Mouse (Mus musculus): Measurements from ENCODE around the gene Minos1. TPM values are rescaled to one million over a fixed set of nuclear protein-coding genes. Genes with fewer than 3 reads are reported as not detected.

Minos1 gene
- polyA plus RNA-seq, 1 experiment from 2014 or later = 252 TPM

DNA sequence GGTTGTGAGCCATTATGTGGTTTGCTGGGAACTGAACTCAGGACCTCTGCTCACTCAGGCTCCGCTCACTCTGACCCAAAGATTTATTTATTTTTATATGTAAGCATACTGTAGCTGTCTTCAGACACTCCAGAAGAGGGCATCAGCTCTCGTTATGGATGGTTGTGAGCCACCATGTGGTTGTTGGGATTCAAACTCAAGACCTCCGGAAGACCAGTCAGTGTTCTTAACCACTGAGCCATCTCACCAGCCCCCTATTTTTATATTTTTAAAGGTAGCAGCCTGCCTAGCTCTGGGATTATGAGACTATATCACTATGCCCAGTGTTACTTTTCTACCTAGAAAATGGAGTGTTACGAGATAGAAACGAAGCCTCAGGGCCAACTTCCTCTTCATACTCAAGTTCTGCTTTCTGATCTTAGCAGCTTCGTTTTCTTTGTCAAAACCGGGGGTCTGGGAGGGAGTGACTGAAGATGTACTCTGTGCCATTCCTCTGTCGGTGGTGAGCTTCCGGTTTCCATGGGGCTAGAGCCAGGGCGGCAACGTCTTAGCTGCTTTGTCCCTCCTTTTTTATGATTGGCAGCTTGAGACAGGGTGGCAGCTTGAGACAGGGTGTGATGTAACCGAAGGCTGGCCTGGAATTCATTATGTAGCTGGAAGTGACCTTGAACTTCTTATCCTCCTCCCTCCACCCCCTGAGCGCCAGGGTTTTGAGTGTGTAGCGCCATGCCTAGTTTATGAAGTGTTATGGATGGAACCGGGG is 38.3 kb upstream of the Minos1 start:
- Histone ChIP-seq H3K36me3 (ENCODE audit: control insufficient read depth, insufficient read depth) (no peaks in the 10 kb centered on the region), H3K9ac (ENCODE audit: low read depth, low read length) (no peak overlapping the region), H3K27me3 (ENCODE audit: control insufficient read depth, insufficient read depth, low read depth, low read length) (no peaks in the 10 kb centered on the region), H3K9me3 (replicated peaks; ENCODE audit: control insufficient read depth, low read length) (no peaks in the 10 kb centered on the region), H3K4me3 (ENCODE audit: low read depth, low read length) (0 out of 2 replicates have a peak overlapping the region, but pooled peaks have one; percentile 4), H3K4me1 (ENCODE audit: control insufficient read depth, low read depth, low read length) (no peaks in the 10 kb centered on the region), H3K27ac (ENCODE audit: low read length) (no peak overlapping the region), H3K4me2 (ENCODE audit: low read depth, low read length) (peak overlapping the region; percentile 38; the same call in 1 of the 2 replicates)
- ATAC-seq (ENCODE audit: low read depth) = peak; percentile 53
- WGBS (ENCODE audit: insufficient replicate concordance) = 32% methylated on average over 15 of the region's 15 CpGs

DNA sequence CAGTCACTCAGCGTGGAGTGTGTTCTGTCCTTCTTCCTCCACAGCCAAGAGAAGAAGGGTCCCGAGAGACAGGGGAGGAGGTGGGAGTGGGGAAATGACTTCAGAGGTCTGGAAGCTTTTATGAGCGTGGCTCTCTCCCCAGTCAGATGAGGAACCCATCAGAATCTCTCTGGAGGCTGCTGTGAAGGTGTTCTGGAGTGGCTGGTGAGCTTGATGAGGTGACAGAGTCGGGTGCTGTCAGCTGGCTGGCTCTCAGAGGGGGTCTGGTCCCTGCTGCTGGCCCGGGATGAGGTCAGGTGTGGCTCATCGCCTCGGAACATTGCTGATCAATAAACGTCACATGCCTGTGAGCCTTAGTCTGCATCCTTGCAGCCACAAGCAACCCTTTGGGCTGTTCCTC is 36.2 kb upstream of the Minos1 start:
- Histone ChIP-seq H3K9me3 (replicated peaks; ENCODE audit: control insufficient read depth, low read length) (no peaks in the 10 kb centered on the region), H3K4me3 (ENCODE audit: low read depth, low read length) (no peak overlapping the region), H3K27ac (ENCODE audit: low read length) (no peak overlapping the region), H3K9ac (ENCODE audit: low read depth, low read length) (no peak overlapping the region), H3K4me1 (ENCODE audit: control insufficient read depth, low read depth, low read length) (no peaks in the 10 kb centered on the region), H3K36me3 (ENCODE audit: control insufficient read depth, insufficient read depth) (no peaks in the 10 kb centered on the region), H3K27me3 (ENCODE audit: control insufficient read depth, insufficient read depth, low read depth, low read length) (no peaks in the 10 kb centered on the region), H3K4me2 (ENCODE audit: low read depth, low read length) (no peak overlapping the region)
- 51% methylated on average over 8 of the region's 8 CpGs for WGBS (ENCODE audit: insufficient replicate concordance)
- ATAC-seq (ENCODE audit: low read depth) = no peak

DNA sequence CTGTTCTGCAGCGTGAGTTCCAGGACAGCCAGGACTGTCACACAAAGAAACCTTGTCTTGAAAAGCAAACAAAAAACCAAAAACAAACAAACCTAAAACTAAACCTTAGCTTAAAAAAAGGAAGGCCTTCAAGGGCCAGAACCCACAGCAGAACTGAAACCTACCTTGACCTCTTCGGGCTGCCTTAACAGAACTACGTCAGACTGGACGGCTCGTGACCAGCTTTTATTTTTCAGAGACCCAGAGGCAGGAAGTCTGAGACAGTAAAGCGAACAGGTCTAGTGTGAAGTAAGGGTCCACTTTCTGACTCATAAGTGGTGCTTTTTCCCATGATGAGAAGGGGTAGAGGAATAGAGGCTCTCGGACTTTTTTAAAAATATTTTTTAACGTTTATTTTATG is 35.3 kb upstream of the Minos1 start:
- no peak for ATAC-seq (ENCODE audit: low read depth)
- Histone ChIP-seq H3K27ac (ENCODE audit: low read length) (no peak overlapping the region), H3K36me3 (ENCODE audit: control insufficient read depth, insufficient read depth) (no peaks in the 10 kb centered on the region), H3K4me1 (ENCODE audit: control insufficient read depth, low read depth, low read length) (no peaks in the 10 kb centered on the region), H3K4me3 (ENCODE audit: low read depth, low read length) (no peak overlapping the region), H3K4me2 (ENCODE audit: low read depth, low read length) (no peak overlapping the region), H3K9me3 (replicated peaks; ENCODE audit: control insufficient read depth, low read length) (no peaks in the 10 kb centered on the region), H3K9ac (ENCODE audit: low read depth, low read length) (no peak overlapping the region), H3K27me3 (ENCODE audit: control insufficient read depth, insufficient read depth, low read depth, low read length) (no peaks in the 10 kb centered on the region)
- 63% methylated on average over 8 of the region's 8 CpGs for WGBS (ENCODE audit: insufficient replicate concordance)

DNA sequence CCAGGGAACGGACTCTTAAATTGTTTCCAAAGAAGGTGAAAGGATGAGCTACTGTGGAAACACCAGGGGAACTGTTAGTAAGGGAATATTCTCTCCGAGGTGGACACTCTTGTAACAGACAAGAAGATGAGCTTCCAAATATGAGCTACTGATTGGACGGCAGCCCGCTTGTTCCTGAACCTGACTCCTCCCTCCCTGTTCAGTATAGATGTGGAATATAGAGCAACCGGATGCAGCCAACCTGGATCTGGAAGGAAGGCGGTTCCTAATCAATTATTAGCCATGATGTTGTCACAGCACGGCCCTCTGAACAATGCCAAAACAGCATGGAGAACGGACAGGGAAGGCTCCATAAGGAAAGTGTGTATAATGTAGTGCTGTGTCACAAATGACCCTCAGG is 34.3 kb upstream of the Minos1 start:
- Histone ChIP-seq H3K4me1 (ENCODE audit: control insufficient read depth, low read depth, low read length) (no peaks in the 10 kb centered on the region), H3K27ac (ENCODE audit: low read length) (no peak overlapping the region), H3K27me3 (ENCODE audit: control insufficient read depth, insufficient read depth, low read depth, low read length) (no peaks in the 10 kb centered on the region), H3K36me3 (ENCODE audit: control insufficient read depth, insufficient read depth) (no peaks in the 10 kb centered on the region), H3K4me3 (ENCODE audit: low read depth, low read length) (no peak overlapping the region), H3K9me3 (replicated peaks; ENCODE audit: control insufficient read depth, low read length) (no peaks in the 10 kb centered on the region), H3K4me2 (ENCODE audit: low read depth, low read length) (no peak overlapping the region), H3K9ac (ENCODE audit: low read depth, low read length) (no peak overlapping the region)
- 74% methylated on average over 8 of the region's 8 CpGs for WGBS (ENCODE audit: insufficient replicate concordance)
- no peak for ATAC-seq (ENCODE audit: low read depth)

DNA sequence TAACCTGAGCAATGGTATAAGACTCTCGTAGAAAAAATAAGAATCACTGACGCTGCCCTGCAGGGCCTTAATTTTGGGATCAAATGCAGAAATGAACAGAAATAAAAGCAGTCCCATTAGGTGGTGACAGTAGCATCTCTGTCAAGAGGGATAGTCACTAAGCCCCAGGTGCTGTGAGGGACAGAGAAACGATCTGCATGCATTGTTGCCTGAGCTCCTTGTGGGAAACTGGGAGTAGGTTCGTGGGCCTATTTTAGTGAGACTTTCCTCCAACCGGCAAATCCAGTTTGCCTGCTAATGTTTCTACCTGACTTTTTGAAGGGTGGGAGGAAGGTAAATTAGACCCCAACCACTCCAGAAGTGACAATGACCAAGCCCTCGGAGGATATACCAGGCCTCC is 33.2 kb upstream of the Minos1 start:
- H3K4me3 ChIP-seq (ENCODE audit: low read depth, low read length) = no peak overlapping the region
- no peaks in the 10 kb centered on the region for H3K27me3 ChIP-seq (ENCODE audit: control insufficient read depth, insufficient read depth, low read depth, low read length)
- no peaks in the 10 kb centered on the region for H3K4me1 ChIP-seq (ENCODE audit: control insufficient read depth, low read depth, low read length)
- no peak overlapping the region for H3K27ac ChIP-seq (ENCODE audit: low read length)
- no peak overlapping the region for H3K9ac ChIP-seq (ENCODE audit: low read depth, low read length)
- H3K4me2 ChIP-seq (ENCODE audit: low read depth, low read length) = no peak overlapping the region
- no peaks in the 10 kb centered on the region for H3K36me3 ChIP-seq (ENCODE audit: control insufficient read depth, insufficient read depth)
- H3K9me3 ChIP-seq (replicated peaks; ENCODE audit: control insufficient read depth, low read length) = no peaks in the 10 kb centered on the region
- no peak for ATAC-seq (ENCODE audit: low read depth)
- 73% methylated on average over 6 of the region's 6 CpGs for WGBS (ENCODE audit: insufficient replicate concordance)

DNA sequence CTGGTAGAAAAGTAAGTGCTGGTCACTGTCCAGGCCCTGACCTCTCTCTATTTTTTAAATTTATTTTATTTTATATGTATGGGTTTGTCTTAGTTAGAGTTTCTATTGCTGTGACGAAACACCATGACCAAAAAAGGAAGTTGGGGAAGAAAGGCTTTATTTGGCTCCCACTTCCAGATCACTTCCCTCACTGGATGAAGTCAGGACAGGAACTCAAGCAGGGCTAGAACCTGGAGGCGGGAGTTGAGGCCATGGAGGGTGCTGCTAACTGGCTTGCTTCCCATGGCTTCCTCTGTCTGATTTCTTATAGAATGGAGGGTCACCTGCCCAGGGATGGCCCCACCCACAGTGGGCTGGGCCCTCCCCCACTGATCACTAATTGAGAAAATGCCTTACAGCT is 30.2 kb upstream of the Minos1 start:
- Histone ChIP-seq H3K4me3 (ENCODE audit: low read depth, low read length) (no peak overlapping the region), H3K4me1 (ENCODE audit: control insufficient read depth, low read depth, low read length) (no peaks in the 10 kb centered on the region), H3K9ac (ENCODE audit: low read depth, low read length) (no peak overlapping the region), H3K27me3 (ENCODE audit: control insufficient read depth, insufficient read depth, low read depth, low read length) (no peaks in the 10 kb centered on the region), H3K9me3 (replicated peaks; ENCODE audit: control insufficient read depth, low read length) (no peaks in the 10 kb centered on the region), H3K27ac (ENCODE audit: low read length) (no peak overlapping the region), H3K36me3 (ENCODE audit: control insufficient read depth, insufficient read depth) (no peaks in the 10 kb centered on the region), H3K4me2 (ENCODE audit: low read depth, low read length) (no peak overlapping the region)
- no peak for ATAC-seq (ENCODE audit: low read depth)
- WGBS (ENCODE audit: insufficient replicate concordance) = 32% methylated on average over 2 of the region's 2 CpGs

DNA sequence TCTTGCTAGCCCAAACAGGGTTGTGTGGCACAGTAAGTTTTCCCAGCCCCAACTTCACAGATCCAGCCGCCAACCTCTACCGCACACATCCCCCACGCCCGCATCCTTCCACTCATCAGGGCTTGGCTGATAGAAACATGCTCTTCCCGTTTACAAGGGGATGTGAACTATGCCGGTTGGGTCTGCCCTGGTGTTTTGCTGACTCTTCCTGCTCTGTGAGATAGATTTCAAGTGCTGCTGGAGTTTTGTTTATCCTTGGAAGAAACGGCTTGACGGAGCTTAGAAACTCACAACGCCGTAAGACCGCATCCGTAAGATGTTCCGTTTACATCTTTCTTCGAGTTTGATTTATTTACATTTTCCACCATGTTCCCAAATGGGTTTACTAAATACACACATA is 27.4 kb upstream of the Minos1 start:
- ATAC-seq (ENCODE audit: low read depth) = no peak
- Histone ChIP-seq H3K36me3 (ENCODE audit: control insufficient read depth, insufficient read depth) (no peaks in the 10 kb centered on the region), H3K9ac (ENCODE audit: low read depth, low read length) (no peak overlapping the region), H3K27ac (ENCODE audit: low read length) (no peak overlapping the region), H3K27me3 (ENCODE audit: control insufficient read depth, insufficient read depth, low read depth, low read length) (no peaks in the 10 kb centered on the region), H3K4me2 (ENCODE audit: low read depth, low read length) (no peak overlapping the region), H3K4me1 (ENCODE audit: control insufficient read depth, low read depth, low read length) (no peaks in the 10 kb centered on the region), H3K4me3 (ENCODE audit: low read depth, low read length) (no peak overlapping the region), H3K9me3 (replicated peaks; ENCODE audit: control insufficient read depth, low read length) (no peaks in the 10 kb centered on the region)
- WGBS (ENCODE audit: insufficient replicate concordance) = 74% methylated on average over 14 of the region's 14 CpGs

DNA sequence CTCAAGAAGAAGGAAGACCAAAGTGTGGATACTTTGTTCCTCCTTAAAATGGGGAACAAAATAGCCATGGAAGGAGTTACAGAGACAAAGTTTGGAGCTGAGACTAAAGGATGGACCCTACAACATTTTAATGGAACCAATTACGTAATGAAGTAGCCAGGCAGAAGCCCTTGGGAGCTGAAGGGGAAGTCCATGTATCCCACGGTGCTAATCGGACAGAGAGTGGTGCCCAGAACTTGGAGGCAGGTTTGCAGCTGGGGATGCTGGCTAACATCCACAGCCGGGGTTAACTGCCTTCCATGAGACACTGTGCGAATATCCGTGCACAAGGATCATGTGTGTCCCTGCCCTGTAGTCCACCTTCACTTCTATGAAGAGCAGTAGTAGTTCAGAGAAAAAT is 25.6 kb upstream of the Minos1 start:
- Histone ChIP-seq H3K36me3 (ENCODE audit: control insufficient read depth, insufficient read depth) (no peaks in the 10 kb centered on the region), H3K9me3 (replicated peaks; ENCODE audit: control insufficient read depth, low read length) (no peaks in the 10 kb centered on the region; the same call in 1 of the 2 replicates), H3K4me3 (ENCODE audit: low read depth, low read length) (no peak overlapping the region), H3K9ac (ENCODE audit: low read depth, low read length) (no peak overlapping the region), H3K4me2 (ENCODE audit: low read depth, low read length) (no peak overlapping the region), H3K4me1 (ENCODE audit: control insufficient read depth, low read depth, low read length) (no peaks in the 10 kb centered on the region), H3K27ac (ENCODE audit: low read length) (no peak overlapping the region), H3K27me3 (ENCODE audit: control insufficient read depth, insufficient read depth, low read depth, low read length) (no peaks in the 10 kb centered on the region)
- WGBS (ENCODE audit: insufficient replicate concordance) = 69% methylated on average over 6 of the region's 6 CpGs
- no peak for ATAC-seq (ENCODE audit: low read depth)

DNA sequence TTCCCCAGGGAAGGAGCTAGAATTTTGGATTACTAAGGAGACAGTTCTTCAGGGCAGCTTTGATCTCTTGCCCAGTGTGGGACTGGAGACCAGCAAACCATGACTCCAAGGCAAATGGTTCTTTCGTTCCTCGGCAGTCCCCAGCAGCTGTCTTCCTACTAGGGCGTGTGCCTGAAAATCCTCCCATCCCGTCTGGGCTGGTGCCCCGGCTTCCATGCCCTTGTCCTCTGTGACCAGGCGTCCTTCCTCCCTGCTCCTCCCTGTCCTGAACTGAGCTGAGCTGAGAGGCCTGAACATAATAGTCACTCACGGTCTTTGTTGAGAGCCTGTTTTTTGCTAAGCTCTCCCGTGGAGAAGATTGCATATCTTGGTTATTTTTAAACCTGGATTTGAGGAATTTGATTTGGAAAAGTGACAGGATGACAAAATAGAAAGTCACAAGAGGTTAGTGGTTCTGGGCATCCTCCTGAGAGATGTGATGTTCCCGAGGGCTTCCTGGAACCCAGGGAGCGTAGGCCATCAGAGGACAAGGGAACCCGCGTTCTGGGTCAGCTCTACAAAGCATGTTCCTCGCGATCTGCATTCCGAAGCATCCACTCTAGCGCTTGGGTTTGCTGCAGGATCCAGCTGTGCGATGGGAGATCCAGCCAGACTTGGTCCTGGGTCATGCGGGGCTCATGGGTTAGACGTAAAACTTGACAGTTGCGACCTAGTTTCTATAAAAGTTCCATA is 23.8 kb upstream of the Minos1 start:
- WGBS (ENCODE audit: insufficient replicate concordance) = 66% methylated on average over 20 of the region's 20 CpGs
- Histone ChIP-seq H3K9ac (ENCODE audit: low read depth, low read length) (no peak overlapping the region), H3K4me1 (ENCODE audit: control insufficient read depth, low read depth, low read length) (no peaks in the 10 kb centered on the region), H3K9me3 (replicated peaks; ENCODE audit: control insufficient read depth, low read length) (peaks cover 2% of the 10 kb centered on the region), H3K4me2 (ENCODE audit: low read depth, low read length) (no peak overlapping the region), H3K27ac (ENCODE audit: low read length) (no peak overlapping the region), H3K4me3 (ENCODE audit: low read depth, low read length) (no peak overlapping the region), H3K27me3 (ENCODE audit: control insufficient read depth, insufficient read depth, low read depth, low read length) (no peaks in the 10 kb centered on the region), H3K36me3 (ENCODE audit: control insufficient read depth, insufficient read depth) (no peaks in the 10 kb centered on the region)
- no peak for ATAC-seq (ENCODE audit: low read depth)
